8 mouse cellular contexts compared by ENCODE assay signal in the genomic region with DNA sequence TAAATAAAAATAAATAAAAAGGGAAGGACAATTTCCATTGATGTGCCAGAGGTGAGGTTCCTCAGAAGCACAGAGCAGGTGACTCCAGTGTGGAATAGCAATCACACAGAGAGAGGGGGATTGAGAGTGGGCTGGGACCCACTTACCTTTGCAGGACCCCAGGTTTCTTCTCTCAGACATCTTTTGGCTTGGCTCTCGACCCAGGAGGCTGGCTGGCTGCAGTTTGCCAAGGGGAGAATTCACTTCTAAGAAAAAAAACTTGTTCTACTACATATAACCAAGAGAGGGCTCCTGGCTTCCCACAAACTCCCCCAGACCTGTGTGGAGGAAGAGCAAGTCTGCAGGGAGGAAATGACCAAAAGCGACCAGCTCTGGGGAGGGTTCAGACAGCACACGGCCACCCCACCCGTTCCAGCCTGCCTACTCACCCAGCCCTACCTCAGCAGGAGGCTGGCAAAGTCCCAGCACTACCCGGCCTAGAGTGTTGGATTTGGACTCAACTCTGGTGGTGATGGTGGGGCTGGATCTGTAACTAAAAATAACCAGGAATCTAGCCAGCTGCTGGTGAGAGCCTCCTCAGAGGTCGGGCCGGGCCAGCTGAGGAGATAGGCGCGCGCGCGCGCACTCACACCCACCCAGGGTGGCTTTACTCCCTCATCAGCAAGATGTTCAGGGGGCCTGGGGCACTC. TPM values are rescaled to one million over a fixed set of nuclear protein-coding genes. Genes with fewer than 3 reads are reported as not detected.
DNase-seq lines count a peak whose midpoint lies in the region; ATAC-seq and TF ChIP-seq lines count a peak whose summit lies in the region.

No protein-coding gene starts in this region.

- no peak for TF ChIP-seq CTCF in gastrocnemius, adult 2 months (IDR thresholded peaks at IDR 0.05)

- ATAC-seq in erythroblast, adult 5-6 weeks (replicated peaks; ENCODE audit: low FRiP score, poor library complexity, severe bottlenecking) = no peak
- ATAC-seq in hindbrain, embryonic 16.5 days = no peak
- ATAC-seq in liver, embryonic 12.5 days = no peak
- ATAC-seq in neural tube, embryonic 15.5 days (ENCODE audit: low FRiP score) = no peak

- WGBS in hindbrain, embryonic 16.5 days = 9% methylated on average over 13 of the region's 13 CpGs
- 36% methylated on average over 13 of the region's 13 CpGs for WGBS in liver, embryonic 12.5 days (ENCODE audit: insufficient replicate concordance)
- 11% methylated on average over 13 of the region's 13 CpGs for WGBS in neural tube, embryonic 15.5 days

- H3K4me3 ChIP-seq in erythroblast, embryonic 14.5 days (replicated peaks) = peak overlapping the region; percentile 82
- peak overlapping the region; percentile 88 for H3K4me3 ChIP-seq in gastrocnemius, adult 2 months
- peak overlapping the region; percentile 91 for H3K4me3 ChIP-seq in hindbrain, embryonic 16.5 days (ENCODE audit: low read length)
- H3K4me3 ChIP-seq in liver, embryonic 12.5 days = peak overlapping the region; percentile 98
- peak overlapping the region; percentile 69 for H3K4me3 ChIP-seq in neural tube, embryonic 15.5 days (replicated peaks)

- intact Hi-C loops in gastrocnemius, adult 2 months (cut with DNase I) = no loop called here

- peak; percentile 78 for DNase-seq in cerebellum, adult 11-12 months
- peak; percentile 93 for DNase-seq in gastrocnemius, adult 2 months
- no peak for DNase-seq in B cell, adult 2 months

- H3K4me2 ChIP-seq in hindbrain, embryonic 16.5 days (ENCODE audit: low read length) = peak overlapping the region; percentile 97
- peak overlapping the region; percentile 100 for H3K4me2 ChIP-seq in liver, embryonic 12.5 days
- peak overlapping the region; percentile 91 for H3K4me2 ChIP-seq in neural tube, embryonic 15.5 days

- peak overlapping the region; percentile 98 for H3K9ac ChIP-seq in hindbrain, embryonic 16.5 days (ENCODE audit: low read depth, low read length)
- peak overlapping the region; percentile 99 for H3K9ac ChIP-seq in liver, embryonic 12.5 days
- H3K9ac ChIP-seq in neural tube, embryonic 15.5 days (replicated peaks) = peak overlapping the region; percentile 99

- H3K36me3 ChIP-seq in erythroblast, embryonic 14.5 days (ENCODE audit: control insufficient read depth) = peaks cover 62% of the 10 kb centered on the region
- no peaks in the 10 kb centered on the region for H3K36me3 ChIP-seq in hindbrain, embryonic 16.5 days (ENCODE audit: control insufficient read depth, insufficient read depth, low read length)
- peaks cover 24% of the 10 kb centered on the region for H3K36me3 ChIP-seq in liver, embryonic 12.5 days
- H3K36me3 ChIP-seq in neural tube, embryonic 15.5 days = 0 out of 2 replicates have a peak, but pooled peaks cover 5% of the 10 kb centered on the region

- H3K9me3 ChIP-seq in erythroblast, embryonic 14.5 days (ENCODE audit: control insufficient read depth, low read length) = no peaks in the 10 kb centered on the region
- no peaks in the 10 kb centered on the region for H3K9me3 ChIP-seq in hindbrain, embryonic 16.5 days (ENCODE audit: control insufficient read depth, low read length)
- no peaks in the 10 kb centered on the region for H3K9me3 ChIP-seq in liver, embryonic 12.5 days (replicated peaks)
- H3K9me3 ChIP-seq in neural tube, embryonic 15.5 days (replicated peaks) = no peaks in the 10 kb centered on the region

- H3K27me3 ChIP-seq in erythroblast, embryonic 14.5 days (ENCODE audit: control insufficient read depth) = peaks cover 6% of the 10 kb centered on the region; the same call in 1 of the 2 replicates
- H3K27me3 ChIP-seq in hindbrain, embryonic 16.5 days (replicated peaks; ENCODE audit: control insufficient read depth, insufficient read depth, low read length) = no peaks in the 10 kb centered on the region
- peaks cover 15% of the 10 kb centered on the region for H3K27me3 ChIP-seq in liver, embryonic 12.5 days (replicated peaks)
- no peaks in the 10 kb centered on the region for H3K27me3 ChIP-seq in neural tube, embryonic 15.5 days (replicated peaks)

- peaks cover 91% of the 10 kb centered on the region for H3K4me1 ChIP-seq in erythroblast, embryonic 14.5 days (ENCODE audit: control insufficient read depth)
- peaks cover 59% of the 10 kb centered on the region for H3K4me1 ChIP-seq in hindbrain, embryonic 16.5 days (ENCODE audit: control insufficient read depth, insufficient read depth, low read depth, low read length)
- H3K4me1 ChIP-seq in liver, embryonic 12.5 days = peaks cover 95% of the 10 kb centered on the region
- H3K4me1 ChIP-seq in neural tube, embryonic 15.5 days = peaks cover 68% of the 10 kb centered on the region

- H3K27ac ChIP-seq in gastrocnemius, adult 2 months = peak overlapping the region; percentile 98
- H3K27ac ChIP-seq in hindbrain, embryonic 16.5 days (ENCODE audit: low read depth, low read length) = peak overlapping the region; percentile 51
- H3K27ac ChIP-seq in liver, embryonic 12.5 days = peak overlapping the region; percentile 100
- peak overlapping the region; percentile 97 for H3K27ac ChIP-seq in neural tube, embryonic 15.5 days (replicated peaks)

RNA-seq across cellular contexts. Expression of gene Rhof, which starts 1.8 kb away (rescaled TPM):
- 0.38 and 0.52 TPM in 2 replicates for polyA plus RNA-seq in erythroblast, embryonic 14.5 days (2012)
- 1.5 and 2.1 TPM in 2 replicates for total RNA-seq in erythroblast, adult 5-6 weeks (2015; ENCODE audit: low replicate concordance)
- 0.70 and 2.1 TPM in 2 replicates for total RNA-seq in erythroblast, adult 5-6 weeks (2017; ENCODE audit: low replicate concordance)
- total RNA-seq in gastrocnemius, adult 2 months (2021) = under 1 TPM; 0.28 to 0.36 TPM
- polyA plus RNA-seq in hindbrain, embryonic 16.5 days (2015; fragmentation: Nextera tagmentation; extraction: Ambion mirVana) = 26.6 and 29.7 TPM in 2 replicates
- 3.9 and 4.8 TPM in 2 replicates for polyA plus RNA-seq in liver, embryonic 12.5 days (2016; fragmentation: Nextera tagmentation; extraction: Ambion mirVana)
- polyA plus RNA-seq in neural tube, embryonic 15.5 days (2015; fragmentation: Nextera tagmentation; extraction: Ambion mirVana) = 19.2 and 20.9 TPM in 2 replicates

RNA-seq across cellular contexts. Expression of gene Setd1b, which starts 7.7 kb away (rescaled TPM):
- 3.3 and 3.9 TPM in 2 replicates for polyA plus RNA-seq in erythroblast, embryonic 14.5 days (2012)
- total RNA-seq in erythroblast, adult 5-6 weeks (2015; ENCODE audit: low replicate concordance) = 15.6 and 19.2 TPM in 2 replicates
- total RNA-seq in erythroblast, adult 5-6 weeks (2017; ENCODE audit: low replicate concordance) = 5.5 and 7.7 TPM in 2 replicates
- 10 to 100 TPM in 1 of 2 experiments, 1 to 10 TPM in 1; 9.8 to 11.3 TPM for total RNA-seq in gastrocnemius, adult 2 months (2021)
- polyA plus RNA-seq in hindbrain, embryonic 16.5 days (2015; fragmentation: Nextera tagmentation; extraction: Ambion mirVana) = 9.5 and 9.8 TPM in 2 replicates
- 6.0 and 6.1 TPM in 2 replicates for polyA plus RNA-seq in liver, embryonic 12.5 days (2016; fragmentation: Nextera tagmentation; extraction: Ambion mirVana)
- polyA plus RNA-seq in neural tube, embryonic 15.5 days (2015; fragmentation: Nextera tagmentation; extraction: Ambion mirVana) = 10.5 and 11.2 TPM in 2 replicates

RNA-seq across cellular contexts. Expression of gene Psmd9, which starts 34.9 kb away (rescaled TPM):
- 27.7 and 28.4 TPM in 2 replicates for polyA plus RNA-seq in erythroblast, embryonic 14.5 days (2012)
- 6.9 and 25.5 TPM in 2 replicates for total RNA-seq in erythroblast, adult 5-6 weeks (2015; ENCODE audit: low replicate concordance)
- total RNA-seq in erythroblast, adult 5-6 weeks (2017; ENCODE audit: low replicate concordance) = 13.8 and 28.7 TPM in 2 replicates
- total RNA-seq in gastrocnemius, adult 2 months (2021) = 10 to 100 TPM; 13.3 to 16.9 TPM
- 77.2 and 89.4 TPM in 2 replicates for polyA plus RNA-seq in hindbrain, embryonic 16.5 days (2015; fragmentation: Nextera tagmentation; extraction: Ambion mirVana)
- 77.4 and 77.8 TPM in 2 replicates for polyA plus RNA-seq in liver, embryonic 12.5 days (2016; fragmentation: Nextera tagmentation; extraction: Ambion mirVana)
- polyA plus RNA-seq in neural tube, embryonic 15.5 days (2015; fragmentation: Nextera tagmentation; extraction: Ambion mirVana) = 79.5 and 81.1 TPM in 2 replicates

RNA-seq across cellular contexts. Expression of gene Hpd, which starts 48.2 kb away (rescaled TPM):
- not detected in 2 replicates for polyA plus RNA-seq in erythroblast, embryonic 14.5 days (2012)
- not detected in 2 replicates for total RNA-seq in erythroblast, adult 5-6 weeks (2015; ENCODE audit: low replicate concordance)
- not detected in 2 replicates for total RNA-seq in erythroblast, adult 5-6 weeks (2017; ENCODE audit: low replicate concordance)
- total RNA-seq in gastrocnemius, adult 2 months (2021) = not detected
- polyA plus RNA-seq in hindbrain, embryonic 16.5 days (2015; fragmentation: Nextera tagmentation; extraction: Ambion mirVana) = not detected in 2 replicates
- polyA plus RNA-seq in liver, embryonic 12.5 days (2016; fragmentation: Nextera tagmentation; extraction: Ambion mirVana) = 5.9 and 6.1 TPM in 2 replicates
- 0.50 TPM in 1 of 2 replicates, not detected in the other for polyA plus RNA-seq in neural tube, embryonic 15.5 days (2015; fragmentation: Nextera tagmentation; extraction: Ambion mirVana)

Comparison
In these comparisons a context has a peak if more than half of its experiments do, and no peak if none do; other contexts are left out.
1. DNase-seq: peak in cerebellum, adult 11-12 months (single experiment) and gastrocnemius, adult 2 months (single experiment); none in B cell, adult 2 months (0 of 2).
2. Peak in every context shown above with its lines, with median percentiles within 50 percentile points of each other: H3K4me3 ChIP-seq, H3K27ac ChIP-seq, H3K4me2 ChIP-seq and H3K9ac ChIP-seq.